Mouse (Mus musculus) liver, postnatal 0 days (tissue): ENCODE results near the gene Fam118a.

Experiments used
- CTCF ChIP-seq: sonication (generic); IDR thresholded peaks from 2 replicates; pipeline ENCODE4 v1.5.1; 2016; ENCODE audit warnings: antibody characterized with exemption, low read depth
- EP300 ChIP-seq: IDR thresholded peaks from 2 replicates; pipeline ENCODE4 v1.6.1; 2016; ENCODE audit warnings: antibody characterized with exemption, low read depth, mild to moderate bottlenecking

- TF ChIP-seq CTCF = no peak
- TF ChIP-seq EP300 = no peak
These were observed 1.0 kb upstream of the Fam118a start for GRCm38 (mm10) chr15:85027740-85028139.
